Mouse (Mus musculus): ENCODE measurements at regions not wholly inside any gene's neighbourhood (a gene's known extent, or its start where the extent isn't known, plus 50 kb on each side); places are given as distances from the start of the nearest gene placed in this dataset.

DNA sequence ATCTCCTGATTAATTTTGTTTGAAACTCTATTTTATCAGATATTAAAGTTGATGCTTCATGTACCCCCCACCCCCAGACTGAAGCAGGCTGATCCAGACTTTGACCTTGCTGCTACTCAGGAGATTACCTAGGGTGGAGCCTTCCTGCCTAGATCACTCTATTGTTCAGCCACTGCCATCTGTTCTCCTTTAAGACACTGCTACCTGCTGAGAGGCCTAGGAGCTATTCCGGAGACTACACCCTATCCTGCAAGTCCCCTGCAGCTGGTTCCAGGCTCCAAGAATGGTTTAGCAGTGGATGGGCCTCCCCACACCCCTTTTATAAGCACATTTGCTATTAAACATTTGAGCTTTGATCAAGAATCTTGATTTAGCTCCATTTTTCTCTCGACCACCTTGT is 90.0 kb upstream of the Tlr4 start:
- no peak for TF ChIP-seq CTCF (IDR thresholded peaks at IDR 0.05; ENCODE audit: insufficient read depth, low read length)
- TF ChIP-seq POLR2A (IDR thresholded peaks at IDR 0.05; ENCODE audit: borderline replicate concordance, extremely low read depth, low read depth, low read length) = no peak

Measured in lung, adult 2 months (tissue).